Mouse (Mus musculus) heart, embryonic 15.5 days (tissue): ENCODE measurements around the gene Zar1. TPM values are rescaled to one million over a fixed set of nuclear protein-coding genes. Genes with fewer than 3 reads are reported as not detected.
"Not testable (repeated sequence)": the region's sequence is repeated elsewhere in the genome, so short reads cannot be mapped to it uniquely, and the experiment has no call there.

Experiments
- ATAC-seq: fragments of 200-750 bp; cut with Nextera tagmentation; replicated peaks from 2 replicates; pipeline ENCODE4 v1.8.0; 2017; ENCODE audit warnings: low read depth, moderate TSS enrichment; ENCODE audit not compliant: insufficient number of reproducible peaks, insufficient read depth, low FRiP score
- H3K27ac ChIP-seq: fragments of 300-500 bp; sonication (generic); 2 replicates; pipeline ENCODE4 v1.5.1; 2015; ENCODE audit warnings: mild to moderate bottlenecking, inconsistent platforms
- H3K27me3 ChIP-seq: fragments of 300-500 bp; sonication (generic); 2 replicates; pipeline ENCODE4 v1.6.1; 2015; ENCODE audit warnings: inconsistent platforms
- H3K36me3 ChIP-seq: fragments of 300-500 bp; sonication (generic); 2 replicates; pipeline ENCODE4 v1.6.1; 2015; ENCODE audit warnings: mild to moderate bottlenecking, inconsistent platforms
- H3K4me1 ChIP-seq: fragments of 300-500 bp; sonication (generic); replicated peaks from 2 replicates; pipeline ENCODE4 v1.6.1; 2015; ENCODE audit warnings: inconsistent platforms
- H3K4me2 ChIP-seq: fragments of 300-500 bp; sonication (generic); 2 replicates; pipeline ENCODE4 v1.6.1; 2015; ENCODE audit warnings: inconsistent platforms, mild to moderate bottlenecking, moderate library complexity
- H3K4me3 ChIP-seq: fragments of 300-500 bp; sonication (generic); 2 replicates; pipeline ENCODE4 v1.5.1; 2015; ENCODE audit warnings: mild to moderate bottlenecking, inconsistent platforms
- H3K9ac ChIP-seq: fragments of 300-500 bp; sonication (generic); 2 replicates; pipeline ENCODE4 v1.6.1; 2015; ENCODE audit warnings: mild to moderate bottlenecking, inconsistent platforms
- H3K9me3 ChIP-seq: fragments of 300-500 bp; sonication (generic); replicated peaks from 2 replicates; pipeline ENCODE4 v1.6.1; 2016; ENCODE audit warnings: inconsistent platforms
- WGBS: fragments of 180-500 bp; shearing (Covaris S2); methylation state at CpG from one replicate; pipeline ENCODE4 v1.1.7; 2015; ENCODE audit warnings: mixed read lengths; 5-methylcytosine and 5-hydroxymethylcytosine counted together
- polyA plus RNA-seq: library from polyadenylated mRNA; unstranded; fragments of >200 nt; fragmentation: Nextera tagmentation; extraction: Ambion mirVana; gene quantifications from 2 replicates; pipeline ENCODE4 v1.2.1, GENCODE M21; 2015

Gene Zar1
- polyA plus RNA-seq = 0.09 and 0.14 TPM in 2 replicates

DNA sequence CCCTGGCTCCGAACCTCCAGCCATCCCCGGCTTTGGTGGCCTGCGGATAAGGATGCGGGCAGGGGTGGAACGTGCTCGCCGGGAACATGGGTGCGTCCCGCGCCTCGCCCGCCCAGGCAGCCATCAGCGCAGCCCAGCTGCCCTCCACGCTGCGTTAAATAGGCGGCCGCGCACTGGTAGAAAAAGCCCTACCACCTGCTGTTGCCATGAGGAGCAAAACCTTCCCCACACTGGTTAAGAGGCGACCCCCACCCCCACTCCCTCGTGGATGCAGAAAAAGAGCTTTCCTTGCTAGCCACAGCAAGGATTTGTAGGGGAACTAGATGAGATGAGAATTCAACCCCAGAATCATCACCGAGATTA, at the start of gene Zar1:
Gene Zar1, minus strand, starts transcription at position 285 of the 363 bp plus-strand sequence.
- H3K4me1 ChIP-seq, H3K36me3 ChIP-seq, ATAC-seq, H3K27ac ChIP-seq, H3K9me3 ChIP-seq: not testable (repeated sequence)
- H3K9ac ChIP-seq = peak within 1 kb of the TSS; percentile 48
- peak within 1 kb of the TSS; percentile 89 for H3K4me2 ChIP-seq
- peak within 1 kb of the TSS; percentile 53 for H3K4me3 ChIP-seq
- WGBS = 8% methylated on average over 20 of the region's 21 CpGs
- H3K27me3 ChIP-seq = peaks cover 31% of the 10 kb centered on the region

- WGBS = 69% methylated on average over 6 of the region's 6 CpGs
- H3K4me1 ChIP-seq = no peaks in the 10 kb centered on the region
- H3K4me2 ChIP-seq = no peak overlapping the region
- no peak for ATAC-seq
- H3K4me3 ChIP-seq = no peak overlapping the region
- H3K9ac ChIP-seq = no peak overlapping the region
- no peaks in the 10 kb centered on the region for H3K9me3 ChIP-seq
- H3K27ac ChIP-seq = no peak overlapping the region
- no peaks in the 10 kb centered on the region for H3K36me3 ChIP-seq
- H3K27me3 ChIP-seq = no peaks in the 10 kb centered on the region
Observed at GRCm38 (mm10) chr5:72630026-72630425, 49.0 kb upstream of the Zar1 start.

- H3K9ac ChIP-seq = no peak overlapping the region
- no peak overlapping the region for H3K27ac ChIP-seq
- no peak for ATAC-seq
- H3K4me2 ChIP-seq = no peak overlapping the region
- H3K4me3 ChIP-seq = no peak overlapping the region
- H3K4me1 ChIP-seq = no peaks in the 10 kb centered on the region
- no peaks in the 10 kb centered on the region for H3K27me3 ChIP-seq
- WGBS = 72% methylated on average over 1 of the region's 1 CpGs
- H3K9me3 ChIP-seq = no peaks in the 10 kb centered on the region
- no peaks in the 10 kb centered on the region for H3K36me3 ChIP-seq
Observed at GRCm38 (mm10) chr5:72621022-72621421, 40.0 kb upstream of the Zar1 start.

DNA sequence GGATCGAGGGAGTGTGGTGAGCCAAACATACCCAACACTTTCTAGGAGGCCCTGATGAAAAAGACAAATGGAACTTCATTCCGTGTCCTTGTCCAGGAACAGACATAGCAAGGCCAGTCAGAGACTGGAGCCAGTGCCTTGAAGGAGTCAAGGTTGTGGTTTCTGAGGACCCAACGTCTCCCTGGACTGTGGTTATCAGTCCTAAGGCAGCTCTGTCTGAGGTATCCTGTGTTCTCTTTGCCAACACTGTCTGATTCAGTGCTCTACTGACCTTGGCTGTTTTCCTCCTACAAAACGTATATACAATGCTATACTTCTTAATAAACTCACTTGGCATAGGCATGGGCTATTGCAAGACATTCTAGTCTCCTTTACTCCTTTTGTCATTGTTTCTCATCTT, 36.4 kb upstream of the Zar1 start:
- no peak for ATAC-seq
- Histone ChIP-seq H3K9ac (no peak overlapping the region), H3K9me3 (no peaks in the 10 kb centered on the region), H3K36me3 (no peaks in the 10 kb centered on the region), H3K27ac (no peak overlapping the region), H3K4me1 (no peaks in the 10 kb centered on the region), H3K27me3 (no peaks in the 10 kb centered on the region), H3K4me3 (no peak overlapping the region), H3K4me2 (no peak overlapping the region)
- WGBS = 68% methylated on average over 4 of the region's 4 CpGs

- Histone ChIP-seq H3K9ac (no peak overlapping the region), H3K27ac (no peak overlapping the region), H3K9me3 (no peaks in the 10 kb centered on the region), H3K27me3 (no peaks in the 10 kb centered on the region), H3K36me3 (no peaks in the 10 kb centered on the region), H3K4me1 (no peaks in the 10 kb centered on the region), H3K4me2 (no peak overlapping the region), H3K4me3 (no peak overlapping the region)
- no peak for ATAC-seq
- WGBS = 86% methylated on average over 4 of the region's 4 CpGs
Observed at GRCm38 (mm10) chr5:72603138-72603537, 22.1 kb upstream of the Zar1 start.

DNA sequence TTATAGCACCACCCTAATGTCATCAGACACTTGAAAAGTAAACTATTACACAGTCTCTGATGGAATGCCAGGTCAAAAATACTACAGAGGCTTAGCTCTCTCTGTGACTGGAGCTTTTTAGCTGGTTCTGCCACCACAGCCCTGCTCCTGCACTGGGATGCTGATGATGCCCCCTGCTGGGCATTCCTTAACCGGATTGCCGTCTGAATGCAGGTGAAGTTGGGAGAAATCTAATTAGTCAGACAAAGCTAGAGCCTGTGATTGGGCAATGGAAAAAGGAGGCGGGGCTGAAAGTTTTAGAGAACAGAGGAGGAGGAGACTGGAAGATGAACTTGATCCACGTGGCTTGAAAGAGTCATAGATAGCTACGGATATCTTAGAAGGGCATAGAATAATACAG, 20.0 kb upstream of the Zar1 start:
- Histone ChIP-seq H3K4me1 (no peaks in the 10 kb centered on the region), H3K27ac (no peak overlapping the region), H3K4me3 (no peak overlapping the region), H3K9me3 (no peaks in the 10 kb centered on the region), H3K9ac (no peak overlapping the region), H3K4me2 (no peak overlapping the region), H3K27me3 (no peaks in the 10 kb centered on the region), H3K36me3 (no peaks in the 10 kb centered on the region)
- 16% methylated on average over 5 of the region's 5 CpGs for WGBS
- no peak for ATAC-seq

- H3K9ac ChIP-seq = no peak within 1 kb of the TSS
- no peaks in the 10 kb centered on the region for H3K36me3 ChIP-seq
- H3K4me3 ChIP-seq = peak within 1 kb of the TSS; percentile 47
- no peak within 1 kb of the TSS for H3K27ac ChIP-seq
- ATAC-seq = 0 out of 2 replicates have a peak, but pooled peaks have one; percentile 14
- WGBS = 4% methylated on average over 36 of the region's 38 CpGs
- no peaks in the 10 kb centered on the region for H3K9me3 ChIP-seq
- H3K4me2 ChIP-seq = peak within 1 kb of the TSS; percentile 85
- peaks cover 6% of the 10 kb centered on the region for H3K4me1 ChIP-seq
- peaks cover 25% of the 10 kb centered on the region for H3K27me3 ChIP-seq
Observed at GRCm38 (mm10) chr5:72587192-72587681, 6.2 kb upstream of the Zar1 start, which contains the start of gene Gm5868. Gene Gm5868, minus strand, starts transcription at chr5:72587551.

GRCm38 (mm10) chr5:72586667-72587191, 5.7 kb upstream of the Zar1 start:
- not testable (repeated sequence) for H3K9ac ChIP-seq, ATAC-seq
- H3K27me3 ChIP-seq = peaks cover 25% of the 10 kb centered on the region

GRCm38 (mm10) chr5:72586122-72586521, 5.1 kb upstream of the Zar1 start:
- not testable (repeated sequence) for H3K4me2 ChIP-seq, H3K4me3 ChIP-seq, H3K36me3 ChIP-seq, H3K4me1 ChIP-seq, H3K9me3 ChIP-seq, H3K27ac ChIP-seq, ATAC-seq, H3K9ac ChIP-seq
- H3K27me3 ChIP-seq = peaks cover 28% of the 10 kb centered on the region
- WGBS = 39% methylated on average over 7 of the region's 7 CpGs

More at GRCm38 (mm10) chr5:72586667-72587191, 5.7 kb upstream of the Zar1 start:
- H3K36me3 ChIP-seq, H3K4me1 ChIP-seq, H3K9me3 ChIP-seq, H3K27ac ChIP-seq: not testable (repeated sequence)
- 40% methylated on average over 25 of the region's 25 CpGs for WGBS
- Histone ChIP-seq H3K4me3 (peak overlapping the region; percentile 47), H3K4me2 (peak overlapping the region; percentile 85)

GRCm38 (mm10) chr5:72580088-72580969, 725 bp downstream of the Zar1 start:
- Histone ChIP-seq H3K4me2 (peak overlapping the region; percentile 89), H3K27me3 (peaks cover 28% of the 10 kb centered on the region), H3K4me3 (peak overlapping the region; percentile 53), H3K9ac (peak overlapping the region; percentile 48)
- 4% methylated on average over 63 of the region's 73 CpGs for WGBS
- ATAC-seq, H3K4me1 ChIP-seq, H3K9me3 ChIP-seq, H3K36me3 ChIP-seq, H3K27ac ChIP-seq: not testable (repeated sequence)

DNA sequence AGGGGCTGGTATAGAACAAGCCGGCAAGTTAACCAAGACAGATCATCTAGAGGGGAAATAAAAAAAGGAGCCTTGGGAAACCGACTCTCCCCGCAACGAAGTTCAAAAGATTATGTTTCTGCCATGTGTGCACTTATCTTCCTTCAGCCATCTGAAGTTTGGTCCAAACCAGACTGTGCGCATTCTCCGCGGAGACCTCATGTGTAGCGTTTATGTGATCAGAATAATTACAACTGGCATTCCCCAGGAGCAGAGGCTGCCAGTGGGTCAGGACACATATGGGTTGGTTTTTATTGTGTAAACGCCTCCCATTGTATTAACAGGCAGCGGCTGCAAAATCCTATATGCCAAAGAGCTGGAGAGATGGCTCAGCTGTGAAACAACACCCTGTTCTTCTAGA, 1.5 kb downstream of the Zar1 start:
- H3K27me3 ChIP-seq = peaks cover 28% of the 10 kb centered on the region
- ATAC-seq, H3K36me3 ChIP-seq, H3K4me2 ChIP-seq, H3K4me1 ChIP-seq, H3K4me3 ChIP-seq, H3K27ac ChIP-seq, H3K9ac ChIP-seq, H3K9me3 ChIP-seq: not testable (repeated sequence)
- WGBS = 59% methylated on average over 10 of the region's 10 CpGs
